Mouse (Mus musculus) G1E (cell line): ENCODE results near the gene Dusp11. TPM values are rescaled to one million over a fixed set of nuclear protein-coding genes. Genes with fewer than 3 reads are reported as not detected.
"Not testable (repeated sequence)": the region's sequence is repeated elsewhere in the genome, so short reads cannot be mapped to it uniquely, and the experiment has no call there.

Experiments used
- ATAC-seq: 2 replicates; pipeline ENCODE4 v1.8.0; 2016; ENCODE audit warnings: mild to moderate bottlenecking; ENCODE audit not compliant: insufficient number of reproducible peaks, poor library complexity, low FRiP score, severe bottlenecking; ENCODE audit errors: extremely low read depth
- DNase-seq: peaks from one replicate; pipeline ENCODE4 v3.0.0; 2012; ENCODE audit warnings: low spot score
- H3K27me3 ChIP-seq: 2 replicates; pipeline ENCODE4 v1.6.1; 2012; ENCODE audit warnings: mild to moderate bottlenecking, low read length, inconsistent platforms; ENCODE audit not compliant: insufficient read depth
- H3K36me3 ChIP-seq: replicated peaks from 2 replicates; pipeline ENCODE3; 2012; ENCODE audit warnings: mild to moderate bottlenecking, inconsistent platforms
- H3K4me1 ChIP-seq: 2 replicates; pipeline ENCODE4 v1.6.1; 2012; ENCODE audit warnings: low read depth, low read length, inconsistent platforms, mixed read lengths; ENCODE audit not compliant: insufficient read depth
- H3K4me3 ChIP-seq: 2 replicates; pipeline ENCODE4 v1.5.1; 2012; ENCODE audit warnings: low read depth, mild to moderate bottlenecking, inconsistent platforms, low read length, moderate library complexity, mixed read lengths
- H3K9me3 ChIP-seq: replicated peaks from 2 replicates; pipeline ENCODE4 v1.6.1; 2012; ENCODE audit warnings: inconsistent platforms
- CTCF ChIP-seq: IDR thresholded peaks from 2 replicates; pipeline ENCODE4 v1.5.1; 2012; ENCODE audit warnings: low read depth, low read length, inconsistent platforms, mixed read lengths
- GATA1 ChIP-seq: IDR thresholded peaks from 2 replicates; pipeline ENCODE4 v1.6.1; 2012; ENCODE audit warnings: borderline replicate concordance, low read length, inconsistent platforms, mixed read lengths
- GATA2 ChIP-seq: IDR thresholded peaks from 2 replicates; pipeline ENCODE4 v1.6.1; 2012; ENCODE audit warnings: low read depth, low read length, inconsistent platforms, borderline replicate concordance
- POLR2AphosphoS5 ChIP-seq: IDR thresholded peaks from 2 replicates; pipeline ENCODE4 v1.6.1; 2012; ENCODE audit warnings: low read depth, low read length, inconsistent platforms; ENCODE audit not compliant: insufficient replicate concordance
- TAL1 ChIP-seq: conservative IDR thresholded peaks from 2 replicates; pipeline ENCODE4 v1.6.1; 2012; ENCODE audit warnings: low read depth, low read length, inconsistent platforms, mixed read lengths
- polyA plus RNA-seq: library from polyadenylated mRNA; stranded (reverse); fragments of >175 nt; gene quantifications from 2 replicates; pipeline ENCODE4 v1.2.3, GENCODE M21; 2012
- total RNA-seq, 2 experiments: library from RNA; stranded (forward) in 1 of 2; stranded (reverse) in 1 of 2; fragments of 200-1000 nt in 1 of 2; fragments of >200 nt in 1 of 2; fragmentation: Nextera tagmentation in 1 of 2; gene quantifications; 2 replicates each; pipeline ENCODE4 v1.2.3; 2014 to 2017

Dusp11 gene
- 222 and 254 TPM in 2 replicates for total RNA-seq (2014; fragmentation: Nextera tagmentation)
- 67.6 and 82.0 TPM in 2 replicates for total RNA-seq (2017)
- 44.4 and 59.6 TPM in 2 replicates for polyA plus RNA-seq

- H3K27me3 ChIP-seq, result no peaks in the 10 kb centered on the region
- peaks cover 32% of the 10 kb centered on the region for H3K36me3 ChIP-seq
- ATAC-seq (peak; percentile 75), DNase-seq (peak; percentile 84)
- H3K4me3 ChIP-seq, result peak within 1 kb of the TSS; percentile 88
- peaks cover 16% of the 10 kb centered on the region for H3K4me1 ChIP-seq
- no peak for TF ChIP-seq GATA1
- TF ChIP-seq CTCF, result no peak
- TF ChIP-seq TAL1, result no peak
- no peak for TF ChIP-seq POLR2AphosphoS5
- no peak for TF ChIP-seq GATA2
- no peaks in the 10 kb centered on the region for H3K9me3 ChIP-seq
These were observed at the start of gene Dusp11 for GRCm38 (mm10) chr6:85961101-85962091. Gene Dusp11, minus strand, starts transcription at chr6:85961667.

GRCm38 (mm10) chr6:86009980-86010379 lies 48.5 kb upstream of the Dusp11 start:
- peaks cover 73% of the 10 kb centered on the region for H3K27me3 ChIP-seq
- TF ChIP-seq POLR2AphosphoS5, result no peak
- peak; percentile 51 for TF ChIP-seq CTCF
- no peak for TF ChIP-seq GATA1
- ATAC-seq, result no peak
- H3K9me3 ChIP-seq, result no peaks in the 10 kb centered on the region
- peak; percentile 44 for DNase-seq
- no peak overlapping the region for H3K4me3 ChIP-seq
- no peaks in the 10 kb centered on the region for H3K36me3 ChIP-seq
- H3K4me1 ChIP-seq, result peaks cover 17% of the 10 kb centered on the region

GRCm38 (mm10) chr6:86004271-86005148 lies 43.0 kb upstream of the Dusp11 start:
- Histone ChIP-seq H3K36me3 (no peaks in the 10 kb centered on the region), H3K4me3 (no peak overlapping the region), H3K4me1 (peaks cover 11% of the 10 kb centered on the region), H3K27me3 (peaks cover 35% of the 10 kb centered on the region), H3K9me3 (peaks cover 6% of the 10 kb centered on the region)
- ATAC-seq (peak; percentile 54; the same call in 1 of the 2 replicates), DNase-seq (peak; percentile 77)
- TF ChIP-seq POLR2AphosphoS5, result no peak
- TF ChIP-seq CTCF, result peak; percentile 87

- Histone ChIP-seq H3K27me3 (peaks cover 26% of the 10 kb centered on the region), H3K9me3 (peaks cover 6% of the 10 kb centered on the region), H3K4me1 (peaks cover 7% of the 10 kb centered on the region), H3K4me3 (no peak overlapping the region), H3K36me3 (no peaks in the 10 kb centered on the region)
- DNase-seq (no peak), ATAC-seq (no peak)
- TF ChIP-seq GATA2 (no peak), POLR2AphosphoS5 (no peak), GATA1 (no peak), CTCF (peak; percentile 70), TAL1 (no peak)
These were observed 42.0 kb upstream of the Dusp11 start for GRCm38 (mm10) chr6:86003405-86003925.

- H3K36me3 ChIP-seq, DNase-seq, ATAC-seq, H3K4me3 ChIP-seq, H3K9me3 ChIP-seq, H3K4me1 ChIP-seq: not testable (repeated sequence)
- peaks cover 27% of the 10 kb centered on the region for H3K27me3 ChIP-seq
These were observed 29.3 kb upstream of the Dusp11 start for GRCm38 (mm10) chr6:85990774-85991173.

- H3K36me3 ChIP-seq, H3K9me3 ChIP-seq, ATAC-seq, H3K4me1 ChIP-seq, H3K4me3 ChIP-seq, DNase-seq: not testable (repeated sequence)
- peaks cover 30% of the 10 kb centered on the region for H3K27me3 ChIP-seq
These were observed 28.1 kb upstream of the Dusp11 start for GRCm38 (mm10) chr6:85989570-85989969.
